Mouse (Mus musculus) forebrain, embryonic 10.5 days (tissue): ENCODE data around the gene Lrrc75b. TPM values are rescaled to one million over a fixed set of nuclear protein-coding genes. Genes with fewer than 3 reads are reported as not detected.

Experiments
- DNase-seq: peaks from one replicate; pipeline ENCODE4 v3.0.0-alpha.2; 2017; ENCODE audit warnings: low spot score; ENCODE audit errors: extremely low spot score
- H3K27ac ChIP-seq: fragments of 300-500 bp; sonication (generic); 2 replicates; pipeline ENCODE4 v1.5.1; 2016; ENCODE audit warnings: mild to moderate bottlenecking
- H3K27me3 ChIP-seq: fragments of 300-500 bp; sonication (generic); 2 replicates; pipeline ENCODE4 v1.6.1; 2016; ENCODE audit warnings: mild to moderate bottlenecking; ENCODE audit not compliant: poor library complexity, severe bottlenecking
- H3K36me3 ChIP-seq: fragments of 300-500 bp; sonication (generic); replicated peaks from 2 replicates; pipeline ENCODE4 v1.6.1; 2016; ENCODE audit warnings: mild to moderate bottlenecking, moderate library complexity
- H3K4me1 ChIP-seq: fragments of 300-500 bp; sonication (generic); 2 replicates; pipeline ENCODE4 v1.6.1; 2016
- H3K4me3 ChIP-seq: fragments of 300-500 bp; sonication (generic); 2 replicates; pipeline ENCODE4 v1.5.1; 2016; ENCODE audit warnings: mild to moderate bottlenecking, moderate library complexity
- H3K9me3 ChIP-seq: fragments of 300-500 bp; sonication (generic); 2 replicates; pipeline ENCODE4 v1.6.1; 2016; ENCODE audit warnings: mild to moderate bottlenecking, moderate library complexity
- WGBS: fragments of 180-500 bp; shearing (Covaris S2); methylation state at CpG from one replicate; pipeline ENCODE4 v1.1.7; 2016; 5-methylcytosine and 5-hydroxymethylcytosine counted together
- polyA plus RNA-seq: library from polyadenylated mRNA; unstranded; fragments of >200 nt; fragmentation: Nextera tagmentation; extraction: Ambion mirVana; gene quantifications from 2 replicates; pipeline ENCODE4 v1.2.1, GENCODE M21; 2016

Gene Lrrc75b
- polyA plus RNA-seq: 1.1 TPM in 2 replicates

DNA sequence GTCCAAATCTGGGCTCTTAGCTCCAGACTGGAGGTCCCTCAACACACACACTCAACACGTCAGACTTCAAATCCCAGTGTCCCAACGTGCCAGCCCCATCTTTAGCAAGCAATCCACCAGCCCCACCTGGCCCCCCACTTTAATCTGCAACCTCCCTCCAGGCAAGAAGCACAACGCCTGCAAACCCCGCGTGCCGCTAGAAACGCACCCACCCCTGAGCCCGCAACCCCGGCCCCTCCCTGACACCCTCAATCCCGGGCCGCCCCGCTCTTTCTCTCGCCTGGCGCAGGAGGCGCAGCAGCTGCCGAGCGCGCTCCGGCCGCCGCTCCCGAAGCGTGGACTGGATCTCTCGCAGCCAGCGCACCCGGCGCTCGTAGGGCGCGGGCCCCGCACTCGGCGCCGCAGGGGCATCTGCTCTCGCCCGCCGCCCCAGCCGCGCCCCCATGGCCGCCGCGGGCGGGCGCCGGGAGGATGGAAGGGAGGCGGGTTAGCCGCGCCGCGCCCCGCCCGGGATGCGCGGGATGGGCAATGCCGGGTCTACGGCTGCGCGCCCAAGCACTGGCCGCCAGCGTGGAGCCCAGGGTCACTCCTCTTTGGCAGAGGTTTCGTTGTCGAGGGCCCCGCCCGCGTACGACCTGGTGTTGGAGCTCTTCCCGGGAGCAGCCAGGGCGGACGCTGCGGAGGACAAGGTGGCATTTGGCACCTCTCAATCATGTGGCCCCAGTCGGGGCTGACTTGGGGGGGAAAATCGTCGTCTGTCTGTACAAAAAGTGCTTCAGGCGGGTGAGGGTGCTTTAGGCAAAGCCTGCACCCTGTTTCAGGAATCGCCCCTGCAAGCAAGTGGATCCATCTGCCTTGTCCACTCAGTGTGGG lies at the start of gene Lrrc75b:
Lrrc75b (minus strand) TSS at position 655 of the 873 bp plus-strand sequence.
- under 1% methylated on average over 75 of the region's 75 CpGs for WGBS
- peak within 1 kb of the TSS; percentile 74 for H3K4me3 ChIP-seq
- no peaks in the 10 kb centered on the region for H3K36me3 ChIP-seq
- H3K27ac ChIP-seq: peak within 1 kb of the TSS; percentile 85
- H3K4me1 ChIP-seq: peaks cover 43% of the 10 kb centered on the region
- peak; percentile 46 for DNase-seq
- H3K27me3 ChIP-seq: peaks cover 84% of the 10 kb centered on the region
- H3K9me3 ChIP-seq: no peaks in the 10 kb centered on the region

DNA sequence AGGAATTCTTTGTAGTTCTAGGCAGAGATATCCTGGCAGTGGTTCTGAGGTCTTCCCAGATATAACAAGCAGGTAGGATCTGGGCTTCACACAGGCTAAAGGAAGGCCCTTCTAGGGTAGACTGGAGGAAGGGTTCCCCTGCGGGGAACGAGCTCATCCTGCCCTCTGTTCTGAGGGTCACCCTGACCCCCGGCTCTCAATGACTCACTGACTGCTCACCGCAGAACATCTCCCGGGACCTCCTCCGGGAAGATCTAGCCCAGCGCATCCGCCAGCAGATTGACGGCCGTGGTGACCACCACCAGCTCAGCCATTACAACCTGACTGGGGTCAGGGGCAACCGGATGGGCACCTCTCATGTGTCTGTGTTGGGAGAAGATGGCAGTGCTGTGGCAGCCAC lies 48.8 kb upstream of the Lrrc75b start:
- H3K9me3 ChIP-seq: no peaks in the 10 kb centered on the region
- no peak overlapping the region for H3K4me3 ChIP-seq
- no peak overlapping the region for H3K27ac ChIP-seq
- no peaks in the 10 kb centered on the region for H3K27me3 ChIP-seq
- H3K4me1 ChIP-seq: no peaks in the 10 kb centered on the region
- WGBS: 91% methylated on average over 11 of the region's 11 CpGs
- DNase-seq: no peak
- H3K36me3 ChIP-seq: no peaks in the 10 kb centered on the region

DNA sequence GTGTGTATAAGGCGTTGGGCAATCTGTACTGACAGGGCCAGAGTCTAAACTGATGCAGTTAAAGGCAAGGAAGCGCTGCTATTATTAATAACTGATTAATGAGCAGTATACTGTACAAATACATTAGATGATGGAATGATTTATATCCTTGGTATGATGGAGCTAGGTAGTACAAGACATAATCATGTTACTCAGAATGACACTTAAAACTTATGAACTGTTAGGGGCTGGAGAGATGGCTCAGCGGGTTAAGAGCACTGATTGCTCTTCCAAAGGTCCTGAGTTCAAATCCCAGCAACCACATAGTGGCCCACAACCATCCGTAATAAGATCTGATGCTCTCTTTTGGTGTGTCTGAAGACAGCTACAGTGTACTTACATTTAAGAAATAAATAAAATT lies 47.1 kb upstream of the Lrrc75b start:
- Histone ChIP-seq H3K27me3 (no peaks in the 10 kb centered on the region), H3K27ac (no peak overlapping the region), H3K4me3 (no peak overlapping the region), H3K4me1 (no peaks in the 10 kb centered on the region), H3K36me3 (no peaks in the 10 kb centered on the region), H3K9me3 (no peaks in the 10 kb centered on the region)
- WGBS: 92% methylated on average over 4 of the region's 4 CpGs
- DNase-seq: no peak

DNA sequence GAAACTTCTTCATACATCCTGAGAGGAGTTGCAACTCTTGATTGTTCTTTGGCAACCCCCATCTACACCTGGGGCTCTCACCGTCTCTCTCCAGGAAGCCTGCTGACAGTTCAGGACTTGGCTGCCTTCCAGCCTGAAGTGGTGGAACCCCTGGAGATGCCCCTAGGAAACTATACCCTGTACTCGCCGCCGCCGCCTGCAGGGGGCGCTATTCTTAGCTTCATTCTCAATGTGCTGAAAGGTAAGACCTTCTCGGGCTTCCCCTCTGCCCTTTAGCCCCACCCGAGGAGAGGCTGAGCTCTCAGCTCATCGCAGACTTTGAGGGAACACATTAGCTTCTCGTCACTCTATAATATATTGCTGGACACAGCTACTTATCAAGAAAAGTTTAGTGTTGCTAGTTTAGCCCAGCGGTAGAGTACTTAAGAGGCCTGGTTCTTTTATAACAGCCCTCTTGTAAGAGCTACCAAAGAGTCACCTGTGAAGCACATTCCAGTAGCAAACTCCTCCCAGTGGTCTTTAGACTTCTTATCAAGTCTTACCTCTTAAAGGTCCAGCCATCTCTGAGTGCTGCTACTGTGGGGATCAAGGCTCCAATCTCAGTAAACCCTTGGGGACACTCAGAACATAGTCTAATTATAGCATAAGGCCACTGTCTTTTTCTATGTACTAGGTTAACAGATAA lies 45.2 kb upstream of the Lrrc75b start:
- H3K27ac ChIP-seq: no peak overlapping the region
- no peak for DNase-seq
- no peaks in the 10 kb centered on the region for H3K9me3 ChIP-seq
- no peaks in the 10 kb centered on the region for H3K27me3 ChIP-seq
- no peaks in the 10 kb centered on the region for H3K4me1 ChIP-seq
- no peak overlapping the region for H3K4me3 ChIP-seq
- H3K36me3 ChIP-seq: no peaks in the 10 kb centered on the region
- WGBS: 42% methylated on average over 11 of the region's 11 CpGs

DNA sequence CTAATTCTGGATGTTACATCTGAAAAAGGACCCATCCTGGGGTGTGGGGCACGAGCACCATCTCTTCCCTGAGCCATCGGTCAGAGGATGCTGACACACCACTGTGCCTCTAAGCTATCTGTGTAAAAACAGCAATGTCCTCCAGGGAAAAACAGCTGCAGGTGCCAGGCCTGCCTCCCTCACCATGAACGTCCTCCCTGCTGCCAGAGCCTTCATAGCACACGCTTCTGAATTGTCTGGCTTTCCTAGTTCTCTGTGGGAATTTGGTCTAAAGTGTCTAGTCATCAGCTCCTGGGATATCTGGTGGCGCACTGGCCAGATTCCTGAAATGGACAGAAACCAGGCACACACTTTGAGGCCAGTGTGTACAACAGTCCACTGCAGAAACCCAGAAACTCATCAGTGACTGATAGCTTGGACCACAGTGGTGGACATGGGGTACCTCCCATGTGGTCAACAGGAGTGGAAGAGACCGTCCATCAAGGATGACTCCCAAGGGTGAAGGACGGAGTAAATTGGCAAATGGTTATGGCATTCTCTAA lies 40.1 kb upstream of the Lrrc75b start:
- Histone ChIP-seq H3K36me3 (no peaks in the 10 kb centered on the region), H3K9me3 (peaks cover 19% of the 10 kb centered on the region), H3K4me3 (no peak overlapping the region), H3K4me1 (no peaks in the 10 kb centered on the region), H3K27ac (no peak overlapping the region), H3K27me3 (no peaks in the 10 kb centered on the region)
- DNase-seq: no peak
- WGBS: 91% methylated on average over 7 of the region's 7 CpGs

DNA sequence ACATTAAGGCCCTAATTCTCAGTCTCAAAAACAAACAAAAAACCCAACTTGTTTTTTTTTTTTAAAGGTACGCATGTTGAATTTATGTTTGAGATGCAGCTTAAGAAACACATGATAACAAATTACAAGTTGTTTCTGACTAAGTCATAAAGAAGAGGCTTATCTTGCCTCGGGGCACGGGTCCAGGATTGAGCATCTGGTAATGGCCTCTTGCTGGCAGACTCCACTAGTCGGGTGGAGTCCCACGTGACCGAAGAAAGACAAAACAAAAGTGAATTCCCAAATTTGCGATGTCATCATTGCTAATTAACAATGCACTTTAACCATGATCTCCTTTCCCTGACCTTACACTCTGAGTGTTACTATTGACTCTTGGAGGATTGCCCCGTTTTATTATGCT lies 35.9 kb upstream of the Lrrc75b start:
- Histone ChIP-seq H3K27me3 (no peaks in the 10 kb centered on the region), H3K4me1 (no peaks in the 10 kb centered on the region), H3K36me3 (no peaks in the 10 kb centered on the region), H3K4me3 (no peak overlapping the region), H3K9me3 (peaks cover 19% of the 10 kb centered on the region), H3K27ac (no peak overlapping the region)
- DNase-seq: no peak
- 89% methylated on average over 8 of the region's 8 CpGs for WGBS

DNA sequence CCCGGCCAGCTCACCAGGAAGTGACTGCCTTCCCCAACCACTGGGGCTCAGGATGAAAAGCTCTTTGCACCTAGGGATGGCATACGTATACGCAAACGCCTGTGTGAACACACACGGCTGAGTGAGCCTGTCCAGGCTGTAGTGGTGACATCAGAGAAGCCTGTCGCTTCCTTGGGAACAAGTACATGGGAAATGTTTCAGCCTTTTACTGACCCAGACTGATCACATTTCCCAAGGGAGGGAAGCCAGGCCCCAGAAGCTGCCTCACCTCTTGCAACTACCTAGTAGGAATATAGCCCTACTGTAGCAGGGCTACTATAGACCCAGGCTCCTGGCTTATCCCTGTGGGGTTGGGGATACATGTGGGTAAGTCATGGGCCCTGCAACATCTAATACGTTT lies 32.5 kb upstream of the Lrrc75b start:
- Histone ChIP-seq H3K27me3 (no peaks in the 10 kb centered on the region), H3K27ac (no peak overlapping the region), H3K9me3 (peaks cover 9% of the 10 kb centered on the region), H3K4me3 (no peak overlapping the region), H3K4me1 (peaks cover 11% of the 10 kb centered on the region), H3K36me3 (no peaks in the 10 kb centered on the region)
- 81% methylated on average over 7 of the region's 7 CpGs for WGBS
- DNase-seq: no peak

DNA sequence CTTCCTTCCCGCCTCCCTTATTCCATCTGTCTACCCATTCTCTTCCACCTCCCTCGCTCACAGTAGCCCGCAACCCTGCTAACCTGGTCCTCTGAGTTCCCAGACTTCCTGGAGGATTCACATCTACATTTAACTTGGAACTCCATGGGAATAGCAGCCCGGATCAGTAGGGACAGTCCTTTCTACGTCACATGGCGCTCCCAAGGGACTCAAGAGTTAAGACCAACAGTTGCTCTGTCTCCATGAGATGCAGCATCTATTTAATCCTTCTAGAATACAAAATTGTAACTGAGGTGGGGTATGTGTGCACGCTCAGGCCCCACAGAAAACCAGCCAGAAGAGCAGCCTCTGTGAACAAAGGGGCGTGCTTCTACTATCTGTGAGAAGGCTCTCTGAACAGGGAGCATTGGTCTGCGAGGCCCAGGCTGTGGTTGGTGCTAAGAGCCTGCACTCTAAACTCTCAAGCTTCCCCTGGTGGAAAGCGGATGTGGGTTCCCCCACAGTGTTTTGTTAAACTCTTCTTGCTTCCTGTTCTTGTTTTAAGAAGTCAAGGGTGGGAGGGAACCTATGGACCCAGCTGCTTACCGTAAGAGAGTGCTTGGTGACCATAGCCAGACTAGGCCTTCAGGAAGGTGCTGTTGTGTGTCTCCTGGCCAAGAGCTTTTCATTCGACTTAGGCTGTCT lies 31.2 kb upstream of the Lrrc75b start:
- Histone ChIP-seq H3K4me3 (no peak overlapping the region), H3K36me3 (no peaks in the 10 kb centered on the region), H3K27ac (no peak overlapping the region), H3K9me3 (no peaks in the 10 kb centered on the region), H3K27me3 (no peaks in the 10 kb centered on the region), H3K4me1 (peaks cover 14% of the 10 kb centered on the region)
- no peak for DNase-seq
- 84% methylated on average over 12 of the region's 12 CpGs for WGBS

DNA sequence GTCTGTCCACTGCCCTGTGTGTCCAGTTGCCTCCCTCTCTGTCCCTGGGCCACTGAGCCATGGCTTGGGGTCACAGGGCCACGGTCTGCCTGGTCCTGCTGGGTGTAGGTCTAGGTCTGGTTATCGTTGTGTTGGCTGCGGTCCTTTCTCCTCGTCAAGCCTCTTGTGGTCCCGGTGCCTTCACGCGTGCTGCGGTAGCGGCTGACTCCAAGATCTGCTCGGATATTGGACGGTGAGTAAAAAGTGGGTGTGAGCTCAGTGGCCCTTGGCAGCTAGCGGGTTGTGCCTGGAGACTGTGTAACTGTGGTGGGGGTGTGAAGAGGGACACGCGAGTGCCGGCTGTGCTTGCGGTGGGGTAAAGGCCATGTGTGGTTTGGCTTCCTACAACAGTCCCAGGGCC lies 29.5 kb upstream of the Lrrc75b start:
- Histone ChIP-seq H3K4me3 (no peak overlapping the region), H3K27ac (peak overlapping the region; percentile 17; the same call in 1 of the 2 replicates)
- WGBS: 91% methylated on average over 16 of the region's 16 CpGs

DNA sequence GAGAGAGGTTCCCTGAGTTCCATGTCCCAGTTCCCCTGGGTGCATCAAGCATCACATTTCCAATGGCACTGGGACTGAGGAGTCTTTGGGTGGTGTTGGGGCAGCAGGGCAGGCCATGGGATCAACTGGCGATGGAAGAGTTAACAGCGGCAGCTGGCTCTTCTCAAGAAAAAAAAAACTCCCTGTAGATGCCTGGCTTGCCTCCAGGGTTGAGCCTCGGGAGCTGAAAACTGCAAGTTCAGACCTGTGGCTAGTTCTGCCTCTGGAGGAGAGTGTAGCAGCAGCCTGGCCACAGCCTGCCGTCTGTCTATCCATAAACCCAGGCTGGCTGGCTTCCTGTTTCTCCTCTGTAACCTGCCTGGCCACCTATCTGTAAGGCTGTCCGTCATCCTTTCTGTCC lies 29.0 kb upstream of the Lrrc75b start, which contains the start of gene Ggt5:
Ggt5 (plus strand) TSS at position 212 of the 400 bp plus-strand sequence.
- 45% methylated on average over 5 of the region's 5 CpGs for WGBS
- peaks cover 18% of the 10 kb centered on the region for H3K27me3 ChIP-seq
- no peaks in the 10 kb centered on the region for H3K36me3 ChIP-seq
- no peak within 1 kb of the TSS for H3K4me3 ChIP-seq
- no peaks in the 10 kb centered on the region for H3K9me3 ChIP-seq
- DNase-seq: no peak
- H3K4me1 ChIP-seq: peaks cover 20% of the 10 kb centered on the region
- H3K27ac ChIP-seq: peak within 1 kb of the TSS; percentile 17; the same call in 1 of the 2 replicates

More for the DNA sequence above, 29.5 kb upstream of the Lrrc75b start:
- Histone ChIP-seq H3K36me3 (no peaks in the 10 kb centered on the region), H3K9me3 (no peaks in the 10 kb centered on the region), H3K27me3 (peaks cover 13% of the 10 kb centered on the region), H3K4me1 (peaks cover 20% of the 10 kb centered on the region)
- DNase-seq: no peak

DNA sequence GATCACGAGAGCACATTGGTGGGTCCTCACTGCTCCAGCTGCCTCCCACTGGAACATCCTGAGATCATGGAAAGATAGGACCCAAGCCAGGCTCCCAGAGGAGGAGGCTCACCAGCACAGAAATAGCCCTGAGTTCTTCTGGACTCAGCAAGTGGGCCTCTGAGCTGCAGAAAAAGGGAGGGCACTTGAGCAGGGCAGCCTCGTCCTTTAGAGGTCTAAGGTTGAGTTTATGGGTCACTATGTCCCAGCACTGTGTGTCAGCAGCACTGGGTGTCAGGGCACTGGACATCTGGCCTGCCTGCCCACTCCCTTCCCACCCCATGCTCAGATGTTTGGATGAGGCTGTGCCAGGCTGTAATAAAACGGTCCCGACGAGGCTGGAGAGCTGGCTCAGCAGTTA lies 28.2 kb upstream of the Lrrc75b start:
- H3K36me3 ChIP-seq: no peaks in the 10 kb centered on the region

DNA sequence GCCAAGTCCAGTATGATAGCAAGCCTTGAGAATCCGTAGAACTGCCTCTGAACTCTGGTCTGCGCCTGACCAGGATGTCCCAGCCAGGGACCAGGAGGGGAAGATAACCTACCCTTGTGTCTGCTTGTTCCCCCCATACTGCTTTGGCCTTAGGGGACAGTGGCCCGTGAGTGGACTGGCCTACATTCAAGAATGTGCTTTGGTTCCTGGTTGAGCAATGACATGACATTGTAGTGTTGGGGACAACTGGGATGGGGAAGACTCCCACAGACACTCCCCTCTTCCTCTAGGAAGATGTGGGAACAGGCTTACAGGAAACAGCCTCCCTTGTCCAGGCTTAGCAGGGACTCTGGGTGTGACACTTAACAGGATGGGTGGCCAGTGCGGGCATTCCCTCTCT lies 27.7 kb upstream of the Lrrc75b start:
- Histone ChIP-seq H3K27me3 (peaks cover 19% of the 10 kb centered on the region), H3K4me3 (no peak overlapping the region), H3K9me3 (no peaks in the 10 kb centered on the region), H3K4me1 (peaks cover 20% of the 10 kb centered on the region), H3K36me3 (no peaks in the 10 kb centered on the region), H3K27ac (no peak overlapping the region)
- 87% methylated on average over 4 of the region's 4 CpGs for WGBS
- no peak for DNase-seq

More for the DNA sequence above, 28.2 kb upstream of the Lrrc75b start:
- WGBS: 82% methylated on average over 5 of the region's 5 CpGs
- no peak for DNase-seq
- Histone ChIP-seq H3K4me1 (peaks cover 20% of the 10 kb centered on the region), H3K4me3 (no peak overlapping the region), H3K27ac (no peak overlapping the region), H3K9me3 (no peaks in the 10 kb centered on the region), H3K27me3 (peaks cover 19% of the 10 kb centered on the region)
